Mouse (Mus musculus) heart, adult 2 months (tissue): ENCODE measurements around the gene Gm42420. TPM values are rescaled to one million over a fixed set of nuclear protein-coding genes. Genes with fewer than 3 reads are reported as not detected.
A peak's percentile ranks its signal among the peaks of the same experiment; 100 is the strongest.

ENCODE experiments used
- DNase-seq, 2 experiments: peaks; one replicate each; pipeline ENCODE4 v3.0.0; 2021
- H3K27ac ChIP-seq: fragments of 200-600 bp; 2 replicates; pipeline ENCODE4 v1.8.1; 2022
- H3K27me3 ChIP-seq: fragments of 200-500 bp; 2 replicates; pipeline ENCODE4 v1.6.1; 2012; ENCODE audit warnings: mild to moderate bottlenecking, low read length, inconsistent platforms, mixed read lengths; ENCODE audit not compliant: control insufficient read depth, insufficient read depth
- H3K36me3 ChIP-seq: fragments of 200-500 bp; 2 replicates; pipeline ENCODE4 v1.6.1; 2012; ENCODE audit warnings: low read length, inconsistent platforms; ENCODE audit not compliant: control insufficient read depth, insufficient read depth
- H3K4me1 ChIP-seq: fragments of 200-500 bp; 2 replicates; pipeline ENCODE4 v1.6.1; 2011; ENCODE audit warnings: low read length; ENCODE audit not compliant: control insufficient read depth, insufficient read depth
- H3K4me3 ChIP-seq: fragments of 200-600 bp; 2 replicates; pipeline ENCODE4 v1.8.1; 2022
- H3K79me2 ChIP-seq: fragments of 200-500 bp; replicated peaks from 2 replicates; pipeline ENCODE4 v1.6.1; 2012; ENCODE audit warnings: mild to moderate bottlenecking, inconsistent platforms, low read length, moderate library complexity, mixed read lengths; ENCODE audit not compliant: control insufficient read depth, insufficient read depth
- H3K9ac ChIP-seq: fragments of 200-500 bp; 2 replicates; pipeline ENCODE4 v1.6.1; 2012; ENCODE audit warnings: low read depth, mild to moderate bottlenecking, control low read depth, inconsistent platforms, low read length, mixed read lengths
- CTCF ChIP-seq: fragments of 200-600 bp; IDR thresholded peaks from 2 replicates; pipeline ENCODE4 v1.8.1; 2022; ENCODE audit warnings: antibody characterized with exemption, mild to moderate bottlenecking, moderate library complexity
- EP300 ChIP-seq: fragments of 200-500 bp; IDR thresholded peaks from 2 replicates; pipeline ENCODE4 v1.6.1; 2011; ENCODE audit warnings: low read depth, low read length, control low read depth; ENCODE audit not compliant: insufficient read depth
- POLR2A ChIP-seq: fragments of 200-500 bp; IDR thresholded peaks from 2 replicates; pipeline ENCODE4 v1.6.1; 2011; ENCODE audit warnings: mild to moderate bottlenecking, low read depth, low read length, control low read depth; ENCODE audit not compliant: insufficient read depth
- WGBS: fragments of 180-500 bp; shearing (Covaris S2); methylation state at CpG from one replicate; pipeline ENCODE4 v1.1.7; 2018; 5-methylcytosine and 5-hydroxymethylcytosine counted together
- intact Hi-C: fragments of 180-260 bp; cut with DNase I; formaldehyde crosslinking; loops from one replicate; pipeline ENCODE4 v1.15.1; 2025
- polyA plus RNA-seq: library from polyadenylated mRNA; depleted of rRNA; stranded (reverse); fragments of >200 nt; gene quantifications from 2 replicates; pipeline ENCODE4 v1.2.3, GENCODE M21; 2012
- total RNA-seq, 2 experiments: library from RNA; stranded (reverse); gene quantifications; 2 replicates each; pipeline ENCODE4 v1.2.3; 2021

The Gm42420 gene
- total and polyA plus RNA-seq, 3 experiments, result 2.2 TPM; not detected in 2

DNA sequence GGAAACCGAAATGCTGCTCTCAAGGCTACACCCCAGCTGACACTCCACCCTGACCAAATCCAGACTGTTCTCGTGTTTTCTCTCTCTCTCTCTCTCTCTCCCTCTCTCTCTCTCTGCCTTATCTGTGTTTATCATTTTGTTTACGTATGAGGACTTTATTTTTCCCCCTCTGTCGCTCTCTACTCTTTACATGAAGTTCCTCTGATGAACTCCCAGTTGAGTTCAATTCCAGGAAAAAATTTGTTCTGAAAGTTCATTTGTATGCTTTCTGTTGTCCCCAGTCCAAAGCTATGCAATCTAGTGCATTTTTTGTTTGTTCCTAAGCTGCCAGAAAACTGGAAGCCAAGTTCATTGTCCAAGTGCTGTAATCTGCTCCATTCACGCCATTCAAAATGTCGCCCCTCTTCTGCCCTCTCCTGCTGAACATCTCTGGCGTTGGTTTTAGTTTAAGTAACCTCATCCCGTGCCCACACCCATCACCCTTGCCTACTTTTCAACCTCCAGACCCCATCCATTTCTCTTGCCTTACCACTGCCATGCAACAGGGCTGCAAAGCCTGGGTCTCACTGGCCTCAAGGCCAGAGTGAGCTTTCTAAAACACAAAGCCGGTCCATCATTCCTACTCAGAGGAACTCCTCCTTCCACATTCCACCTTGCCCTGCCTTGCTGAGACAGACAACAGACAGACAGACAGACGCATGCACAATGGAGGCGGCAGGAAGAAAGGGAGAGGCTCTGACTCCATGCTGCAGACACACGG, 30.5 kb upstream of the Gm42420 start:
- H3K27me3 ChIP-seq, result no peaks in the 10 kb centered on the region
- peak in 1 of 2 experiments; percentile 31 for DNase-seq
- TF ChIP-seq POLR2A, result no peak; the same call in 1 of the 2 replicates
- no peak for TF ChIP-seq EP300
- no peak for TF ChIP-seq CTCF
- peak overlapping the region; percentile 9; the same call in 1 of the 2 replicates for H3K4me3 ChIP-seq
- H3K36me3 ChIP-seq, result no peaks in the 10 kb centered on the region
- intact Hi-C loops, result loop anchor here (5.0 kb wide), 1 partner anchor 58 kb away; no protein-coding TSS in a partner anchor
- 58% methylated on average over 12 of the region's 12 CpGs for WGBS
- peaks cover 7% of the 10 kb centered on the region; the same call in 1 of the 2 replicates for H3K4me1 ChIP-seq
- H3K79me2 ChIP-seq, result no peaks in the 10 kb centered on the region
- peak overlapping the region; percentile 68 for H3K27ac ChIP-seq
- H3K9ac ChIP-seq, result no peak overlapping the region

DNA sequence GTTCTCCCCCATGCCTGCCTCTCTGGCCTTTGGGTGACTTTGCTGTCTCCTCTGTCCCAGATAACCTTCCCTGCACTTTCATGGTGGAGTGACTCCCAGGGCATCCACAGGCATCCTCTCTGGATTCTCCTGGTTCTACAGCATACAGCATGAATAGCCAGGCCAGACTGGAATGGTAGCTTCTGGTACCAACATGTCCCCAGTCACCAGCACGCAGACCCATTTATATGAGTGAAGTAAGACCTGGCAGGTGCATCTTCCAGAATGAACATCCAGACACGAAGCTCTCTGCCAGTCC, 30.0 kb upstream of the Gm42420 start:
- no peak overlapping the region for H3K9ac ChIP-seq
- DNase-seq, result no peak
- no peak overlapping the region; the same call in 1 of the 2 replicates for H3K27ac ChIP-seq
- H3K79me2 ChIP-seq, result no peaks in the 10 kb centered on the region
- WGBS, result 79% methylated on average over 2 of the region's 2 CpGs
- H3K4me3 ChIP-seq, result no peak overlapping the region
- intact Hi-C loops, result no loop called here
- no peaks in the 10 kb centered on the region for H3K36me3 ChIP-seq
- TF ChIP-seq EP300 (no peak), CTCF (no peak), POLR2A (no peak)
- no peaks in the 10 kb centered on the region for H3K27me3 ChIP-seq
- peaks cover 7% of the 10 kb centered on the region; the same call in 1 of the 2 replicates for H3K4me1 ChIP-seq

DNA sequence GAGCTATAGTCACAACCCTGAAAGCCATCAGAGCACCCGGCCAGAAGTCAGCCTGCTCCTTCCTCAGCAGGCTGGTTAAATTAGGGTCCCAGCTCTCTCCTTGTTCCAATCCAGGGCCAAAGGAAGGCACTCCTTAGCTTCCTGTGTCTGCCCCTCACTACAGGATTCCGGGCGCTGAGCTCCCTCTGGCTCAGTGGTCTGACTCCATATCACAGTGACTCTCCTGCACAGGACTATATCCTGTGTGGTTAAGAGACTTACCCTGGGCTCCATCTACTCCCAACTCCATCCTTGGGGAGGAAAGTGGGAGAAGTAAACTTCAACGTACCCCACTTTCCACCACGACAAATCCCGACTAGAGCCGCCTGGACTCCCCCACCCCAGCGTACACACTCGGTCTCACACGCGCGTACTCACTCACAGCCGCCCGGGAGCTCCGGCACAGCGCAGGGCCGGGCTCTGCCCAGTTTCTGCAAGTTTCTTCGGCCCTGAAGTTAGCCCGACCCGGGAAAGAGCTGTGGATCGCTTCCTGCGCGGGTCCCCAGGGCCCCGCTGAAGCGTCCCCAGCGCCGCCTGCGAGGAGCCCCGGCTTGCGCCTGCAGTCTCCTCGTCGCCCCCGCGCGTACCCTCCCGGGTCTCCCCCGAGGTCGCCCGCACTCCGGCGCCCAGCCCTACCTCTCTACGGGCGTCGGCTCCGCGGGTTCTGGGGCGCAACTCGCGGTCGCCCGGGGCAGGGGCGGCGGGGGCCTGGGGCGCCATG, 28.5 kb upstream of the Gm42420 start:
- Histone ChIP-seq H3K4me1 (peaks cover 7% of the 10 kb centered on the region; the same call in 1 of the 2 replicates), H3K4me3 (peak overlapping the region; percentile 76), H3K36me3 (no peaks in the 10 kb centered on the region), H3K79me2 (no peaks in the 10 kb centered on the region), H3K27me3 (no peaks in the 10 kb centered on the region), H3K9ac (peak overlapping the region; percentile 78), H3K27ac (peak overlapping the region; percentile 83)
- intact Hi-C loops, result no loop called here
- 2% methylated on average over 52 of the region's 54 CpGs for WGBS
- TF ChIP-seq POLR2A (no peak), EP300 (no peak), CTCF (no peak)
- DNase-seq, result peak; percentile 59 to 74

DNA sequence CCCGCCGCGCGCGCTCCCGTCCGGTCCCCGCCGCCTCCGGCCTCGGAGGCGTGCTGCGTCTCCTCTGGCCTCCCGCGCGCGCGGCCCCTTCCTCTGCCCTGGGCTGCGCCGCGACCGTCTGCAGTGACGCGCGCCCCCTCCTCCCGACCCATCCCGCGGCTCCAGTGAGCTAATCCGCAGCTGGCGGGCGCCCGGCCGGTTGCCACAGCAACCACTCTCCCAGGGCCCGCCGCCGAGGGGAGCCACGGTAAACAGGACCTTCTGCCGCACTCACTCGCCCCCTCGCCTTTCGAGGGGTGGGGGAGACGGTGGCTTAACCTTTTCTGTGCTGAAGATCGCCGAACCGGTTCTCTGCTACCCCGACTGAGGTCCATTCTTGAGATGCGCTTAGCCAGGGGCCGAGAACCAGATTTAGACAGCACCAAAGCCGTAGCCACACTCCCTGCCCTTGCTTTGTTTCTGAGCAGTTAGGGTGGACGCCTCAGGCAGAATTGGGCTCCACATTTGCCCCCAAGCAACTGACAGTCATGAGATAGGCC, 27.8 kb upstream of the Gm42420 start, which contains the start of gene Dennd2a:
TSS of gene Dennd2a (minus strand) at position 145 of the 539 bp plus-strand sequence.
- Histone ChIP-seq H3K27ac (peak within 1 kb of the TSS; percentile 83), H3K36me3 (no peaks in the 10 kb centered on the region), H3K9ac (peak within 1 kb of the TSS; percentile 78), H3K79me2 (no peaks in the 10 kb centered on the region), H3K4me1 (peaks cover 9% of the 10 kb centered on the region; the same call in 1 of the 2 replicates), H3K27me3 (no peaks in the 10 kb centered on the region), H3K4me3 (peak within 1 kb of the TSS; percentile 76)
- TF ChIP-seq POLR2A (no peak), EP300 (no peak), CTCF (no peak)
- peak; percentile 85 to 87 for DNase-seq
- WGBS, result 2% methylated on average over 48 of the region's 50 CpGs
- intact Hi-C loops, result no loop called here

DNA sequence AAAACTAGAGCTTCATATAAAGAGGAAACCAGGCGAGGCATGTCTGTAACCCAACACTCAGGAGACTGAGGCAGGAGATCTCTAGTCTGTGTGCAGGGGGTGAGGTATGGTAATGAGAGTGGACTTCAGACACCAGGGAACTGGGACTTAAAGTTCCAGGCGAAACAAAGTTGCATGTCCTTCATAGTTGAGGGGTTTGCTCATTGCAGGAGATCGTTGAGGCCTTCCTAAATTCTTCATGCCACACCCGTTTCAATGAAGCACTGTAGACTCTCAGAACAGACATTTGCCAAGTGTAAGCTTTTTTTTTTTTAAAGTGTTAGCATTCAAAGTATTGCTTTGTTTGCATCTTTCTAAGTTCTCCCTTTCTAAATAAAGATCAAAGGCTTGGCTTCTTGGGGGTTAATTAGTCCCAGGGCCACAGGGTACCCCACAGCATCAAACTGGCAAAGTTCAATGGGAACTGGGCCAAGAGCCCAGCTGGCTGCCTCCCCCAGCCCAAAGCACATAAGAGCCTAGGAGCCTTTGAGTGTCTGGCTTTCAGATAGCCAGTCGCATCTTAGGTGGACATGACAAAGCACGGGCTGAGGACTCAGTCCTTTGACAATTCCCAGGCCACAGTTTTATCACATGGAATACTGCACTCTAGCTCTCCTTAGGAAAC, 26.1 kb upstream of the Gm42420 start:
- no peak for DNase-seq
- H3K36me3 ChIP-seq, result no peaks in the 10 kb centered on the region
- H3K27ac ChIP-seq, result no peak overlapping the region
- no peak overlapping the region for H3K4me3 ChIP-seq
- TF ChIP-seq CTCF, result no peak
- intact Hi-C loops, result no loop called here
- H3K79me2 ChIP-seq, result no peaks in the 10 kb centered on the region
- no peaks in the 10 kb centered on the region for H3K27me3 ChIP-seq
- 81% methylated on average over 6 of the region's 6 CpGs for WGBS
- H3K4me1 ChIP-seq, result peaks cover 6% of the 10 kb centered on the region; the same call in 1 of the 2 replicates
- H3K9ac ChIP-seq, result no peak overlapping the region
